Mouse (Mus musculus) myocyte (in vitro differentiated cells): ENCODE results near the gene Gnat1.

Experiments
- CEBPB ChIP-seq: IDR thresholded peaks from 2 replicates; pipeline ENCODE4 v1.6.1; 2011; ENCODE audit warnings: mild to moderate bottlenecking, moderate library complexity; ENCODE audit not compliant: poor library complexity, insufficient read depth, severe bottlenecking
- E2F4 ChIP-seq: IDR thresholded peaks from one replicate; pipeline ENCODE4 v1.6.1; 2011; ENCODE audit warnings: mild to moderate bottlenecking, control low read depth, moderate library complexity; ENCODE audit not compliant: insufficient read depth
- MAX ChIP-seq: IDR thresholded peaks from one replicate; pipeline ENCODE4 v1.6.1; 2011; ENCODE audit warnings: low read depth, mild to moderate bottlenecking, control low read depth
- MYOD1 ChIP-seq, 3 experiments: IDR thresholded peaks; one replicate each; pipeline ENCODE4 v1.6.1; 2011; ENCODE audit warnings: control low read depth in 2 of 3, low read depth in 2 of 3, mild to moderate bottlenecking in 2 of 3, moderate library complexity in 1 of 3; ENCODE audit not compliant: insufficient read length in 2 of 3, control insufficient read depth in 1 of 3
- MYOG ChIP-seq, 3 experiments: IDR thresholded peaks; one replicate each; pipeline ENCODE4 v1.6.1; 2011; ENCODE audit warnings: control low read depth in 2 of 3, low read depth in 2 of 3, mild to moderate bottlenecking in 2 of 3; ENCODE audit not compliant: insufficient read length in 2 of 3, control insufficient read depth in 1 of 3, insufficient read depth in 1 of 3
- POLR2A ChIP-seq: IDR thresholded peaks from one replicate; pipeline ENCODE4 v1.6.1; 2011; ENCODE audit warnings: low read depth, mild to moderate bottlenecking, control low read depth, moderate library complexity; ENCODE audit not compliant: insufficient read length
- POLR2AphosphoS2 ChIP-seq: IDR thresholded peaks from one replicate; pipeline ENCODE4 v1.6.1; 2011; ENCODE audit warnings: low read depth, control low read depth; ENCODE audit not compliant: insufficient read length
- TCF3 ChIP-seq: IDR thresholded peaks from one replicate; pipeline ENCODE4 v1.6.1; 2011; ENCODE audit warnings: low read depth, control low read depth; ENCODE audit not compliant: insufficient read length
- USF1 ChIP-seq: IDR thresholded peaks from one replicate; pipeline ENCODE4 v1.6.1; 2011; ENCODE audit warnings: low read depth, mild to moderate bottlenecking, control low read depth, moderate library complexity

GRCm38 (mm10) chr9:107633091-107633660, 46.3 kb downstream of the Gnat1 start:
- TF ChIP-seq MYOG (IDR thresholded peaks at IDR 0.05; ENCODE audit: control insufficient read depth in 1 of 3, insufficient read depth in 1 of 3, insufficient read length in 2 of 3, low read depth in 2 of 3) (peak in 1 of 3 experiments; percentile 30), MYOD1 (IDR thresholded peaks at IDR 0.05; ENCODE audit: control insufficient read depth in 1 of 3, insufficient read length in 2 of 3, low read depth in 2 of 3) (peak in 1 of 3 experiments; percentile 56), POLR2A (peak; percentile 97), CEBPB (no peak), USF1 (no peak), POLR2AphosphoS2 (peak; percentile 96), MAX (no peak), E2F4 (no peak), TCF3 (no peak)
